Mouse (Mus musculus) forebrain, embryonic 16.5 days (tissue): ENCODE results near the gene Msh2. TPM values are rescaled to one million over a fixed set of nuclear protein-coding genes. Genes with fewer than 3 reads are reported as not detected.
A peak's percentile ranks its signal among the peaks of the same experiment; 100 is the strongest.
"Not testable (repeated sequence)": the region's sequence is repeated elsewhere in the genome, so short reads cannot be mapped to it uniquely, and the experiment has no call there.

Experiments used
- ATAC-seq: fragments of 200-750 bp; cut with Nextera tagmentation; 2 replicates; pipeline ENCODE4 v1.8.0; 2017; ENCODE audit warnings: mild to moderate bottlenecking, moderate library complexity
- H3K27ac ChIP-seq: fragments of 300-500 bp; sonication (generic); 2 replicates; pipeline ENCODE4 v1.5.1; 2014; ENCODE audit warnings: low read length, control low read depth
- H3K27me3 ChIP-seq: fragments of 300-500 bp; sonication (generic); replicated peaks from 2 replicates; pipeline ENCODE4 v1.6.1; 2014; ENCODE audit warnings: low read length; ENCODE audit not compliant: control insufficient read depth, insufficient read depth
- H3K36me3 ChIP-seq: fragments of 300-500 bp; sonication (generic); 2 replicates; pipeline ENCODE4 v1.6.1; 2014; ENCODE audit not compliant: control insufficient read depth, insufficient read depth
- H3K4me1 ChIP-seq: fragments of 300-500 bp; sonication (generic); replicated peaks from 2 replicates; pipeline ENCODE4 v1.6.1; 2014; ENCODE audit warnings: low read length; ENCODE audit not compliant: control insufficient read depth, insufficient read depth
- H3K4me2 ChIP-seq: fragments of 300-500 bp; sonication (generic); 2 replicates; pipeline ENCODE4 v1.6.1; 2014; ENCODE audit warnings: mild to moderate bottlenecking, low read length, control low read depth
- H3K4me3 ChIP-seq: fragments of 300-500 bp; sonication (generic); replicated peaks from 2 replicates; pipeline ENCODE4 v1.5.1; 2014; ENCODE audit warnings: mild to moderate bottlenecking, low read length, control low read depth
- H3K9ac ChIP-seq: fragments of 300-500 bp; sonication (generic); replicated peaks from 2 replicates; pipeline ENCODE4 v1.6.1; 2014; ENCODE audit warnings: low read depth, low read length, control low read depth
- H3K9me3 ChIP-seq: fragments of 300-500 bp; sonication (generic); 2 replicates; pipeline ENCODE4 v1.6.1; 2016; ENCODE audit warnings: low read length; ENCODE audit not compliant: control insufficient read depth
- WGBS: fragments of 180-500 bp; shearing (Covaris S2); extraction: QIAGEN DNeasy Blood & Tissue Kit; methylation state at CpG from one replicate; pipeline ENCODE4 v1.1.7; 2014; 5-methylcytosine and 5-hydroxymethylcytosine counted together
- polyA plus RNA-seq: library from polyadenylated mRNA; unstranded; fragments of >200 nt; fragmentation: Nextera tagmentation; extraction: Ambion mirVana; gene quantifications from 2 replicates; pipeline ENCODE4 v1.2.1, GENCODE M21; 2015

Gene Msh2
- polyA plus RNA-seq, 1 experiment from 2014 or later = 72.8 TPM

- H3K4me3 ChIP-seq, H3K9me3 ChIP-seq, H3K4me2 ChIP-seq, H3K9ac ChIP-seq, H3K4me1 ChIP-seq, ATAC-seq, H3K27me3 ChIP-seq, H3K27ac ChIP-seq, H3K36me3 ChIP-seq: not testable (repeated sequence)
- WGBS = 94% methylated on average over 5 of the region's 5 CpGs
Measured at GRCm38 (mm10) chr17:87655616-87656015, 16.5 kb upstream of the Msh2 start.

DNA sequence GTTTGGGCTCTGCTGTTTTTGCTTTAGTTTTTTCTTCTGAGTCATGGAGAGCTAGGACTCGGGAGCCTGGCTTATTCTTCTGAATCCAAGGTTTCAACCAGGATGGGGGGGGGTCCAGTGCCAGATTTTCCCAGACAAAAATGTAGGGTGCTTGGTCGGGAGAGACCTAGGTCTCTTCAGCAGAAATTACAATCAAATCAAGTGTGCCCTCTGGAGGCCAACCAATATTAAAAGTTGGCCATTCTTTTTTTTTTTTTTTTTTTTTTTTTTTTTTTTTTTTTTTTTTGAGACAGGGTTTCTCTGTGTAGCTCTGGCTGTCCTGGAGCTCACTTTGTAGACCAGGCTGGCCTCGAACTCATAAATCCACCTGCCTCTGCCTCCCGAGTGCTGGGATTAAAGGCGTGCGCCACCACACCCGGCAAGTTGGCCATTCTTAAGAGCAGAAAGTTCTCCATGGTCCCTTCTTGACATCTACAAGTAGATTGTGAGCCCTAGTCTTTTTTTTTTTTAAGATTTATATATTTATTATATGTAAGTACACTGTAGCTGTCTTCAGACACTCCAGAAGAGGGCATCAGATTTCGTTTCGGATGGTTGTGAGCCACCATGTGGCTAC is 10.1 kb upstream of the Msh2 start:
- H3K36me3 ChIP-seq, ATAC-seq, H3K27me3 ChIP-seq: not testable (repeated sequence)

GRCm38 (mm10) chr17:87664238-87664637 is 7.9 kb upstream of the Msh2 start:
- Histone ChIP-seq H3K27me3 (no peaks in the 10 kb centered on the region), H3K9me3 (no peaks in the 10 kb centered on the region), H3K4me3 (no peak overlapping the region), H3K4me2 (no peak overlapping the region), H3K27ac (no peak overlapping the region), H3K9ac (no peak overlapping the region), H3K4me1 (no peaks in the 10 kb centered on the region), H3K36me3 (no peaks in the 10 kb centered on the region)
- no peak for ATAC-seq

More for the DNA sequence above, 10.1 kb upstream of the Msh2 start:
- not testable (repeated sequence) for H3K4me2 ChIP-seq, H3K9ac ChIP-seq, H3K4me1 ChIP-seq, H3K9me3 ChIP-seq, H3K27ac ChIP-seq, H3K4me3 ChIP-seq
- WGBS = 84% methylated on average over 9 of the region's 9 CpGs

DNA sequence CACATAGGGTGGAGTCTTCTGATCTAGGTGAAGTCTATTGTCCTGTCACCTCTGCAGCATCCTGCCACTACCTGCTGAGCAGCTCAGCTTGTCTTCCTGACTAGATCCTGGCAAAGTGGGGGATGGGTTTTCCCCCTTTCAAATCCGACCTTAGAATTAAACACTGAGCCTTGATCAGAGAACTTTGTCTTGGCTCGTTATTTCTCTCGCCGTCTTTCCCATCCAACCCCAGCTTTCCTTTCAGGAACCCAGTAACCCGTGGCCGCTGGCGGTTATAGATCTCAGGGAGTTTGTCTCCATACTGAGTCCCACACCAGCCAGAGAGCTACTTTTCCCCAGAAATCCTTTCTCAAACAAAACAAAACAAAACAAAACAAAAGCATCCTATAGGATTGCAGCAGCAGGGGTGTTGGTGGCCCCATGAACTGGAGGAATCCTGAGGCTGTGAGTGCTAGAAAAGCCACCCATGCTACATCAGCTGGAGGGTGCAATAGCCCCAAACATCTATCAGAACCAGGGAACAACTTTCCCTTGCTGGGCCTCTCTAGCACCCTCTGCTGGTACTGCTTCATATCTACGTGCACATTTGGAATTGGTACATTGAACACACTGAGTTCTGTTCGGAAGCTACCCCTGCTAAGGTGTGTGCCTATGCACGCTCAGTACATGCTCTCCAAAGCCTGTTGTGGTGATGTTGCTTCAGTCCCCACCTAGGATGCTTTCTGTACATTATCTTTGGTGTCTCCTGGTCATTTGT is 6.9 kb upstream of the Msh2 start:
- Histone ChIP-seq H3K36me3 (no peaks in the 10 kb centered on the region), H3K9me3 (no peaks in the 10 kb centered on the region), H3K4me1 (no peaks in the 10 kb centered on the region), H3K27ac (no peak overlapping the region), H3K4me2 (no peak overlapping the region), H3K4me3 (no peak overlapping the region), H3K9ac (no peak overlapping the region), H3K27me3 (no peaks in the 10 kb centered on the region)
- WGBS = 71% methylated on average over 10 of the region's 10 CpGs
- no peak for ATAC-seq

DNA sequence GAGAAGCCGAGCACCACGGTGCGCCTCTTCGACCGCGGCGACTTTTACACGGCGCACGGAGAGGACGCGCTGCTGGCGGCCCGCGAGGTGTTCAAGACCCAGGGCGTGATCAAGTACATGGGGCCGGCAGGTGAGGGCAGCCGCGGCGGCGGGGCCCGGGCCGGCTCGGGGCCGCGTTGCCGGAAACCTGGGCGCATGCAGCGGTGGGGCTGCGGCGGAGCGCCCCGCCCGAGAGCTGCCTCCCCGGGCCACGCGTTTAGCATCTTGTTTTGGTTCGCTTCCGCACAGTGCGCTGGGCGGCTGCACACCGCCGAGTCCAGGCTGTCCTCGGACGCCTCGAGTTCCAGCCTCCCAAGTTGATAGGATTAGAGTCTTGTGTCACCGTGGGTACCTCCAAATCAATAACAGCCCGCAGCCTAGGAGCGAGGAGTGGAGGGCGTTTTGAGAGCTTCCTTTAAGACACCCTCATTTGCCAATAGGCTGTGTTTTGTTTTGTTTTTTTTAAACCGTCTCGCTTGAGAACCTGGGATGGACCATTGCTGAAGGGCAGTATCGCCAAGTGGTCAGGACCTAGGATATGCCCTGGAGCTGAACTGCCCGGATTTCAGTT is 652 bp downstream of the Msh2 start:
- Histone ChIP-seq H3K4me3 (peak overlapping the region; percentile 72), H3K9ac (peak overlapping the region; percentile 79), H3K27ac (peak overlapping the region; percentile 68), H3K4me2 (peak overlapping the region; percentile 80), H3K36me3 (no peaks in the 10 kb centered on the region), H3K9me3 (no peaks in the 10 kb centered on the region), H3K27me3 (no peaks in the 10 kb centered on the region), H3K4me1 (peaks cover 26% of the 10 kb centered on the region)
- ATAC-seq = peak; percentile 55
- WGBS = under 1% methylated on average over 46 of the region's 54 CpGs

- H3K4me3 ChIP-seq, H3K27me3 ChIP-seq, H3K4me2 ChIP-seq, H3K9me3 ChIP-seq, H3K9ac ChIP-seq, ATAC-seq, H3K27ac ChIP-seq, H3K36me3 ChIP-seq: not testable (repeated sequence)
- WGBS = 97% methylated on average over 1 of the region's 1 CpGs
- H3K4me1 ChIP-seq = peaks cover 22% of the 10 kb centered on the region
Measured at GRCm38 (mm10) chr17:87676916-87677474, 4.9 kb downstream of the Msh2 start.

GRCm38 (mm10) chr17:87677656-87678055 is 5.5 kb downstream of the Msh2 start:
- Histone ChIP-seq H3K36me3 (peaks cover 8% of the 10 kb centered on the region; the same call in 1 of the 2 replicates), H3K4me3 (no peak overlapping the region), H3K4me1 (peaks cover 22% of the 10 kb centered on the region), H3K9ac (no peak overlapping the region), H3K9me3 (no peaks in the 10 kb centered on the region), H3K4me2 (no peak overlapping the region), H3K27ac (no peak overlapping the region), H3K27me3 (no peaks in the 10 kb centered on the region)
- no peak for ATAC-seq
- 97% methylated on average over 8 of the region's 8 CpGs for WGBS

- Histone ChIP-seq H3K9me3 (no peaks in the 10 kb centered on the region), H3K27me3 (no peaks in the 10 kb centered on the region), H3K9ac (no peak overlapping the region), H3K4me3 (no peak overlapping the region), H3K4me1 (no peaks in the 10 kb centered on the region), H3K4me2 (no peak overlapping the region), H3K36me3 (peaks cover 13% of the 10 kb centered on the region; the same call in 1 of the 2 replicates), H3K27ac (no peak overlapping the region)
- no peak for ATAC-seq
- WGBS = 93% methylated on average over 8 of the region's 8 CpGs
Measured at GRCm38 (mm10) chr17:87689217-87689616, 17.1 kb downstream of the Msh2 start.

DNA sequence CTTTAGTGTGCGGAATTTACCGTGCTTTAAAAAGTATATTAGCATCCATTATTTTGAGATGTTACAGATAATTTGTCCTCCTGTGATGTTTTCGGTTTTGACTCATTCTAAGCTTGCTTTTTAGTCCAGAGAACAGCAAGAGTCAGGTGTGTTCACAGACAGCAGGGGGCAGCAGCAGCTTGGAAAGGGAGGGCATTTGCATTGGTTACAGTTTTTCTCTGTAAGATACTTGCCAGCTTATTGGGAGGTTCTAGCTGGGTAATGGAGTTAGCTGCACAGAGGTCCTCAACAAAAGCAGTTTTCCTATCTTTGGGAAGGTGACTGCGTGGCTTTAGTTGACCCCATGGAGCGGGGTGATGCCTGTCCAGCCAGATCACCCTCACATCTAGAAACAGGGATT is 19.8 kb downstream of the Msh2 start:
- Histone ChIP-seq H3K27ac (no peak overlapping the region), H3K4me3 (no peak overlapping the region), H3K4me1 (peaks cover 8% of the 10 kb centered on the region), H3K4me2 (no peak overlapping the region), H3K36me3 (peaks cover 7% of the 10 kb centered on the region; the same call in 1 of the 2 replicates), H3K9me3 (no peaks in the 10 kb centered on the region), H3K27me3 (no peaks in the 10 kb centered on the region), H3K9ac (no peak overlapping the region)
- ATAC-seq = peak; percentile 63
- WGBS = 88% methylated on average over 5 of the region's 5 CpGs
